Mouse (Mus musculus) E14TG2a.4 (cell line): Measurements from ENCODE around the gene Arnt2.

Experiments
- H3K27me3 ChIP-seq: 2 replicates; pipeline ENCODE4 v1.6.1; 2014; ENCODE audit warnings: low read length, control low read depth; ENCODE audit not compliant: insufficient read depth
- H3K36me3 ChIP-seq: 2 replicates; pipeline ENCODE4 v1.6.1; 2014; ENCODE audit warnings: low read length, control low read depth; ENCODE audit not compliant: insufficient read depth
- H3K4me1 ChIP-seq: replicated peaks from 2 replicates; pipeline ENCODE4 v1.6.1; 2014; ENCODE audit warnings: low read depth, low read length, control low read depth
- H3K4me3 ChIP-seq: replicated peaks from 2 replicates; pipeline ENCODE4 v1.5.1; 2014; ENCODE audit warnings: mild to moderate bottlenecking, low read length
- H3K9me3 ChIP-seq: 2 replicates; pipeline ENCODE4 v1.6.1; 2014; ENCODE audit warnings: low read length, control low read depth
- CTCF ChIP-seq: conservative IDR thresholded peaks from 2 replicates; pipeline ENCODE4 v1.5.1; 2014; ENCODE audit warnings: low read length
- NANOG ChIP-seq: IDR thresholded peaks from 2 replicates; pipeline ENCODE4 v1.6.1; 2014; ENCODE audit warnings: borderline replicate concordance, low read length, mixed read lengths
- POU5F1 ChIP-seq: IDR thresholded peaks from 2 replicates; pipeline ENCODE4 v1.6.1; 2014; ENCODE audit warnings: low read length, borderline replicate concordance

Gene Arnt2

GRCm38 (mm10) chr7:84247960-84248665 lies 161.9 kb downstream of the Arnt2 start:
- no peaks in the 10 kb centered on the region for H3K27me3 ChIP-seq
- TF ChIP-seq CTCF (no peak), NANOG (no peak), POU5F1 (no peak)
- no peaks in the 10 kb centered on the region for H3K36me3 ChIP-seq
- H3K4me1 ChIP-seq, result peaks cover 35% of the 10 kb centered on the region
- H3K4me3 ChIP-seq, result no peak overlapping the region
- H3K9me3 ChIP-seq, result no peaks in the 10 kb centered on the region

GRCm38 (mm10) chr7:84246878-84247277 lies 163.1 kb downstream of the Arnt2 start:
- no peaks in the 10 kb centered on the region for H3K27me3 ChIP-seq
- no peaks in the 10 kb centered on the region for H3K9me3 ChIP-seq
- H3K4me3 ChIP-seq, result no peak overlapping the region
- no peak for TF ChIP-seq NANOG
- TF ChIP-seq CTCF, result no peak
- TF ChIP-seq POU5F1, result no peak
- no peaks in the 10 kb centered on the region for H3K36me3 ChIP-seq
- peaks cover 35% of the 10 kb centered on the region for H3K4me1 ChIP-seq

DNA sequence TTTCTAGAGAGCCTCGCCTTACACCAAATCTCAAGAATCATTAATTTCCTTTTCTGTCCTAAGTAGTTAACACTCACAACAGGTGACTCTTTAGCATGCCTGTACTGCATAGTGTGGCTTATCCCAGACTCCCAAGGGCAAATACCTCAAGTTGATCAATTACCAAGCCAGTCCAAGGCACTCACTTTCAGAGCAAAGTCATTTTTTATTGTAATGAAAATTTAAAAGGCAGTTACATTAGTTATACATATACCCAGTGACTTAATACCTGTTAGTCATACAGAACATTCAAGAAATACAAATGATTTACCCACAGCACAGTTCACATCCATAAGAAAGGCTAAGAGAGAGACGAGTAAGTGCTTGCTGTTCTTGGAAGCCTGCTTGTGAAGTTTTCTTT lies 163.9 kb downstream of the Arnt2 start:
- H3K4me3 ChIP-seq, result no peak overlapping the region
- H3K27me3 ChIP-seq, result no peaks in the 10 kb centered on the region
- H3K36me3 ChIP-seq, result no peaks in the 10 kb centered on the region
- no peaks in the 10 kb centered on the region for H3K9me3 ChIP-seq
- no peak for TF ChIP-seq NANOG
- peaks cover 35% of the 10 kb centered on the region for H3K4me1 ChIP-seq

DNA sequence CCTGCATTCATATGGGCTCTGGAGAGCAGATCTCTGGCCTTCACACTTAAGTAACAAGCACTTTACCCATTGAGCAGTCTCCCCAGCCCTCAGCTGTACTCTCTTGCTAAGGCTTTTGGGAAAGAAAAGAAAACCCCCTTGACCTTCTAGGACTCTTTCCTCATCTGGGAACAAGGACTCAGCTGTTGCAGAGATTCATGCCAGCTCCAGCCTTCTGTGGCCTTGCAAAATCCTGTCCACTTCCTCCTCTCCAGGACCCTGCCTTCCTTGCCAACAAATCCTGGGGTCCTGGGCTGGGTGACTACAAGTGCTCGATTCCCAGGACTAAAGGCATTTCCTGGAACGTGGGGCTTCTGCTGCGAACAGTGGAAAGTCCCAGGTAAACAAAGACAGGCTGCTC lies 169.6 kb downstream of the Arnt2 start:
- no peak for TF ChIP-seq NANOG
- no peak for TF ChIP-seq POU5F1
- no peak for TF ChIP-seq CTCF
- Histone ChIP-seq H3K4me1 (peaks cover 9% of the 10 kb centered on the region), H3K27me3 (no peaks in the 10 kb centered on the region), H3K36me3 (no peaks in the 10 kb centered on the region), H3K4me3 (no peak overlapping the region), H3K9me3 (no peaks in the 10 kb centered on the region)

DNA sequence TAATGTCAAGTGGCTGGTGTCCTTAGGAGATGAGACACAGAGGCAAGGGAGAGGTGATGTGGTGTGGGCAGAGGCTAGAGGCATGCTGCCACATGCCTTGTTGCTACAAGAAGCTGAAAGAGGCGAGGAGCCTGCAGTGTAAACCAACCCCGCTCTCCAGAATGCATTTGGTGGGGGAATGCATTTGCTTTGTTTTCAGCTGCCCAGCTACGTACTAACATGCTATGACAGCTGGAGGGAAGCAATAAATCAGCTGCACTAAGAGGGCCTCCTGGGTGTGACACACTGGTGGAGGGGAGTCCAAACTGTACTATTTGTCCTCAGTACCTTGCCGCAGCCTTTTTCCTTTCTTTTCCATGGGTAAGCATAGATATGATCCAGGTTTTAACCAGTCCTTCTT lies 172.3 kb downstream of the Arnt2 start:
- H3K27me3 ChIP-seq, result no peaks in the 10 kb centered on the region
- H3K4me1 ChIP-seq, result peaks cover 9% of the 10 kb centered on the region
- no peaks in the 10 kb centered on the region for H3K9me3 ChIP-seq
- H3K36me3 ChIP-seq, result no peaks in the 10 kb centered on the region
- TF ChIP-seq CTCF, result no peak
- no peak for TF ChIP-seq POU5F1
- TF ChIP-seq NANOG, result no peak
- H3K4me3 ChIP-seq, result no peak overlapping the region

DNA sequence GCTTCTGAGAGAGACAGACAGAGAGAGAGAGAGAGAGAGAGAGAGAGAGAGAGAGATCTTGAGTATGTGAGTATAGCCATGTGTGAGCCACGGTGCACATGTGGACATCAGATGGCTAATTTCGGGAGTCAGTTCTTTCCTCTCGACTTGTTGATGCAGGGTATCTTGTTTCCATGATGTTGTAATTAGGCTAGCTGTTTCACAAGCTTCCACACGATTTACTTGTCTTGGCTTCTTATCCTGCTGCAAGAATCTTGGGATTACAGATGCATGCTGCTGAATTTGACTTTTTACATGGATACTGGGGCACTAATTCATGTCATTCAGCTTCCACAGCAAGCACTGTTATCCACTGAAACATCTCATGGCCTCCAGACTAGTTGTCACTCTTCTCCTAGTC lies 178.6 kb downstream of the Arnt2 start:
- Histone ChIP-seq H3K9me3 (peaks cover 20% of the 10 kb centered on the region), H3K36me3 (no peaks in the 10 kb centered on the region), H3K27me3 (no peaks in the 10 kb centered on the region), H3K4me3 (no peak overlapping the region), H3K4me1 (no peaks in the 10 kb centered on the region)
- TF ChIP-seq POU5F1, result no peak
- no peak for TF ChIP-seq NANOG
- TF ChIP-seq CTCF, result no peak

DNA sequence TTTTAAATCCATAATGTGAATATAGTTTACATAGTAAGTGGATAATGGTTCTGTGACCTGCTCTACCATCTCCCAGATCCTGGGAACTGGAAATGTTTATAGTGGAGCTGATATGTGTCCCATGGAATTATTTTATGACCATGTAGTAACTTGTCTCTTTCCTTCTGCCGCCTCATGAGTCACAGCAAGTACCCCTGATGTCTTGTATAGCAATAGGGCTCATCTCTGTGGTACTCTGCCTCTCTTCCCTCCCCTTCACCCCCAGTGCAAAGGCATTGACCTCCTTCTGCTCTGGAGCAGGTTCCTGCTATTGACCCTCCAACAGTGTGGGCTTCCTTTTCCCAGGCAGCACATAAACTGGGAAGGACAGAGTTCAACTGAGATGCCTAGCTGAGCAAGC lies 182.3 kb downstream of the Arnt2 start:
- Histone ChIP-seq H3K9me3 (peaks cover 48% of the 10 kb centered on the region), H3K4me1 (no peaks in the 10 kb centered on the region)
- no peak for TF ChIP-seq POU5F1
- no peak for TF ChIP-seq NANOG
- no peak for TF ChIP-seq CTCF

GRCm38 (mm10) chr7:84226909-84227308 lies 183.1 kb downstream of the Arnt2 start:
- TF ChIP-seq CTCF, result no peak
- TF ChIP-seq POU5F1, result no peak
- TF ChIP-seq NANOG, result no peak
- no peaks in the 10 kb centered on the region for H3K27me3 ChIP-seq
- no peak overlapping the region for H3K4me3 ChIP-seq
- H3K36me3 ChIP-seq, result no peaks in the 10 kb centered on the region
- H3K9me3 ChIP-seq, result peaks cover 54% of the 10 kb centered on the region
- no peaks in the 10 kb centered on the region for H3K4me1 ChIP-seq

More for the DNA sequence above, 182.3 kb downstream of the Arnt2 start:
- no peak overlapping the region for H3K4me3 ChIP-seq
- H3K27me3 ChIP-seq, result no peaks in the 10 kb centered on the region
- H3K36me3 ChIP-seq, result no peaks in the 10 kb centered on the region

DNA sequence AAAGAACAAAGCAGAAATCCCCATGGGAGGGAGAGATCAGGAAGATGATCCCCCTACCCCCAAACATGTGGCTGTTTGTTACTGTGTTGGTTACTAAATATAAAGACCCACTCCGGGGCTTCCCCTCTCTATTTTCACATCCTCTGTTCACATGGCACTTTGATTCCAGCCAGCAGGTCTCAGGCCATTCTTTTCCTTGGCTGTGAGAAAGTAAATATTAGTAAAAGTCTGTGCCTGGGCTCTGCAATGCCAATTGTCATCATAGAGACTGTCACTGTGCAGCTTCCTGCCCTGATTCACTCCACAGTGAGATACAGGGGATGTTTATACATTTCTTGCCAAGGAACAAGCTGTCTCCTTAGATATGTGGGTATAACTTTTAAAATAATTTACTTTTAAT lies 197.9 kb downstream of the Arnt2 start:
- H3K4me1 ChIP-seq, result no peaks in the 10 kb centered on the region
- no peaks in the 10 kb centered on the region for H3K27me3 ChIP-seq
- TF ChIP-seq CTCF, result no peak
- no peak for TF ChIP-seq POU5F1
- no peak for TF ChIP-seq NANOG
- peaks cover 33% of the 10 kb centered on the region for H3K9me3 ChIP-seq
- no peak overlapping the region for H3K4me3 ChIP-seq
- no peaks in the 10 kb centered on the region for H3K36me3 ChIP-seq
